22 mouse cellular contexts compared by ENCODE assay signal in the genomic region with DNA sequence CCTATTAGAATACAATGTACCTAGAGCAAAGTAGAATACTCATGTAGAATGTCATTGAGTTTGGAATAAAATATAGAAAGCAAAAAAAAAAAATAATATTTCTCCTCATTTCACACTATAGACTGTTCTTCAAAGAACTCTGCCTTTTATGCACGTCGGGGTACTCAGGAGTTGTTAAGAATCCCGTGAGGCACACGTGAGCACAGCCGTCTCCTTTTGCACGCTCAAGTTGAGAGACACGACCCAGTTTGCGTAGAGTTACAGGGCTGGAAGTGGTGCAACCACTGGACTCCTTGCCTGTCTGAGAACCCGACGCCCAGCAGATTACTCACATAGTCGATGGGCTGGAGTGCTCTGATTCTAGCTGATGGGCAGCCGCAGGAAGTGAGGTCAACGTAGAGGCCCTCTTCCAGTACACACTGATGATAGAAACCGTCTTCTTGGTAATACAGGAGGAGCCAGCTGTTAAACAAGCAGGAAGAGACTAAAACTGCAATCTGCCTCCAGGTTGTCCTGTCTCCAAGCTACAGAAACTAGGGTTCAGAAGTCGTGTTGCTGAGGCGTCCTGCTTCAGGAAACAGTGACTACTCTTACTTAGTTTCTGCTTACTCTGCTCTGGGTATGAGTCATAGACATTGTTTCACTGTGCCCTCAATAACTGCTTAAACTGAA. TPM values are rescaled to one million over a fixed set of nuclear protein-coding genes. Genes with fewer than 3 reads are reported as not detected.
DNase-seq lines count a peak whose midpoint lies in the region; ATAC-seq lines count a peak whose summit lies in the region.
"Had no signal": no experiment of that assay in that cellular context is flagged by ENCODE, and none has a peak within 500 bp of the region (broad histone marks: within the 10 kb centered on the region; RNA-seq: fewer than 3 reads in every experiment).

No protein-coding gene starts in this region.

- ATAC-seq in CD4-positive, CD25-positive, alpha-beta regulatory T cell, adult 4 months: peak; percentile 60
- ATAC-seq: hindbrain, embryonic 16.5 days had no signal

- no peak overlapping the region for H3K4me3 ChIP-seq in macrophage (ENCODE audit: inconsistent target)
- H3K4me3 ChIP-seq: gastrocnemius, adult 2 months; heart, embryonic 10.5 days; liver, embryonic 13.5 days had no signal

- peaks cover 17% of the 10 kb centered on the region; the same call in 1 of the 2 replicates for H3K79me2 ChIP-seq in macrophage (ENCODE audit: inconsistent target)

- 71% methylated on average over 16 of the region's 16 CpGs for WGBS in macrophage (ENCODE audit: missing documents)

- peak overlapping the region; percentile 65 for H3K27ac ChIP-seq in macrophage
- H3K27ac ChIP-seq: gastrocnemius, adult 2 months; heart, embryonic 10.5 days; liver, embryonic 13.5 days had no signal

- peak; percentile 72 for DNase-seq in A20 (ENCODE audit: low read depth, low spot score)
- peak; percentile 59 for DNase-seq in induced T-regulatory cell, adult 2 months (ENCODE audit: low read depth)
- DNase-seq in lung, postnatal 10 days: no peak
- no peak for DNase-seq in thymus, postnatal 14 days
- no peak for DNase-seq in right cerebral cortex, adult 18-20 months
- DNase-seq: adrenal gland, postnatal 36 days; cerebellum, adult 11 months; cerebellum, postnatal 10 days; gastrocnemius, adult 2 months; kidney, adult 9 months; kidney, postnatal 4 days; liver, embryonic 13.5 days; lung, embryonic 14.5 days; lung, postnatal 36 days; midbrain, embryonic 14.5 days; right cerebral cortex, postnatal 4 days; thymus, adult 18-20 months; thymus, postnatal 4 days had no signal

- H3K36me3 ChIP-seq in macrophage (ENCODE audit: inconsistent target): no peaks in the 10 kb centered on the region
- H3K36me3 ChIP-seq: liver, embryonic 13.5 days had no signal

RNA-seq across cellular contexts. Expression of a gene that starts 50.3 kb away (rescaled TPM):
- 100 to 1,000 TPM in 1 of 2 experiments, 10 to 100 TPM in 1; 85.6 to 101 TPM for polyA plus RNA-seq in CD4-positive, CD25-positive, alpha-beta regulatory T cell, adult 4 months (2017; shearing (Covaris generic))
- 10 to 100 TPM in 25 of 26 experiments, 1 to 10 TPM in 1; 7.8 to 98.3 (median 54.7) TPM for total RNA-seq in macrophage (2018; cell fraction: chromatin; rRNA removed)
- 10 to 100 TPM; 14.2 to 35.1 (median 23.2) TPM for total RNA-seq in macrophage (2018; cell fraction: cytosol; rRNA removed)
- 10 to 100 TPM in 24 of 26 experiments, 1 to 10 TPM in 2; 9.3 to 69.0 (median 45.6) TPM for total RNA-seq in macrophage (2018; cell fraction: nucleus; rRNA removed)
- 16.2 to 32.5 TPM (median 30.8 TPM) in 3 replicates for polyA plus RNA-seq in macrophage (2018)

Comparison
In these comparisons a context has a peak if more than half of its experiments do, and no peak if none do; other contexts are left out.
1. DNase-seq: peak in A20 (single experiment) and induced T-regulatory cell, adult 2 months (single experiment); none in lung, postnatal 10 days (single experiment), thymus, postnatal 14 days (single experiment) and right cerebral cortex, adult 18-20 months (single experiment).